Mouse (Mus musculus) stomach, postnatal 0 days (tissue): ENCODE measurements at regions not wholly inside any gene's neighbourhood (a gene's known extent, or its start where the extent isn't known, plus 50 kb on each side); places are given as distances from the start of the nearest gene placed in this dataset.

Experiments
- ATAC-seq: fragments of 200-750 bp; cut with Nextera tagmentation; 2 replicates; pipeline ENCODE4 v1.8.0; 2017; ENCODE audit not compliant: low FRiP score, low TSS enrichment
- DNase-seq: peaks from one replicate; pipeline ENCODE4 v3.0.0-alpha.2; 2016; ENCODE audit warnings: low spot score
- H3K27ac ChIP-seq: fragments of 300-500 bp; sonication (generic); replicated peaks from 2 replicates; pipeline ENCODE4 v1.5.1; 2014; ENCODE audit warnings: mild to moderate bottlenecking, control low read depth
- H3K27me3 ChIP-seq: fragments of 300-500 bp; sonication (generic); 2 replicates; pipeline ENCODE4 v1.6.1; 2014; ENCODE audit warnings: low read length; ENCODE audit not compliant: control insufficient read depth, insufficient read depth
- H3K36me3 ChIP-seq: fragments of 300-500 bp; sonication (generic); 2 replicates; pipeline ENCODE4 v1.6.1; 2014; ENCODE audit warnings: low read length, mixed read lengths; ENCODE audit not compliant: control insufficient read depth, insufficient read depth
- H3K4me1 ChIP-seq: fragments of 300-500 bp; sonication (generic); replicated peaks from 2 replicates; pipeline ENCODE4 v1.6.1; 2014; ENCODE audit warnings: antibody characterized with exemption; ENCODE audit not compliant: control insufficient read depth, insufficient read depth
- H3K4me2 ChIP-seq: fragments of 300-500 bp; sonication (generic); replicated peaks from 2 replicates; pipeline ENCODE4 v1.6.1; 2014; ENCODE audit warnings: low read depth, mild to moderate bottlenecking, control low read depth, moderate library complexity
- H3K4me3 ChIP-seq: fragments of 300-500 bp; sonication (generic); 2 replicates; pipeline ENCODE4 v1.5.1; 2014; ENCODE audit warnings: low read depth, low read length, control low read depth
- H3K9ac ChIP-seq: fragments of 300-500 bp; sonication (generic); 2 replicates; pipeline ENCODE4 v1.6.1; 2014; ENCODE audit warnings: mild to moderate bottlenecking, low read length, control low read depth, mixed read lengths
- H3K9me3 ChIP-seq: fragments of 300-500 bp; sonication (generic); 2 replicates; pipeline ENCODE4 v1.6.1; 2016; ENCODE audit warnings: low read length; ENCODE audit not compliant: control insufficient read depth
- CTCF ChIP-seq: IDR thresholded peaks from 2 replicates; pipeline ENCODE4 v1.5.1; 2016; ENCODE audit warnings: antibody characterized with exemption, low read depth, mild to moderate bottlenecking, moderate library complexity
- EP300 ChIP-seq: optimal IDR thresholded peaks from 2 replicates; pipeline ENCODE3; 2016; ENCODE audit warnings: antibody characterized with exemption
- WGBS: fragments of 180-500 bp; shearing (Covaris S2); extraction: QIAGEN DNeasy Blood & Tissue Kit; methylation state at CpG from one replicate; pipeline ENCODE4 v1.1.7; 2014; 5-methylcytosine and 5-hydroxymethylcytosine counted together

DNA sequence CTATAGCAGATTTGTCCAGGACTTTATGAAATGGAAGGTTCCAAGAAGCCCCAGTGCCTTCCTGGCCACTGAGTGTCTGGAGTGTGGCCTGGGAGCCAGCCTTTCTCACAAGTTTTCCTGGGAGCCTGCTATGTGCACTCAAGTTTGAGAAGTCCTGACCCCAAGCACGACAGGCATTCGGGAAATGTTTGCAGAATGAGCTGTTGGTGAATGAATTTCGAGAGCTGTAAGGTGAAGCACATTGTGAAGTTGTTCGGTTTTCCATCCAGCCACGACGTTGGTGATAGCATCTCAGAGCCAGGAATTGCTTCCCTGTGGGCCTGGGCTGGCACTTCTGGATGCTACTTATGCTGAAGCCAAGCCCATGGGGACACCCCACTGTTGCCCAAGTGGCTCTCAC lies 88.9 kb downstream of the Vegfa start:
- DNase-seq, result no peak
- no peak for TF ChIP-seq CTCF
- no peak for TF ChIP-seq EP300

DNA sequence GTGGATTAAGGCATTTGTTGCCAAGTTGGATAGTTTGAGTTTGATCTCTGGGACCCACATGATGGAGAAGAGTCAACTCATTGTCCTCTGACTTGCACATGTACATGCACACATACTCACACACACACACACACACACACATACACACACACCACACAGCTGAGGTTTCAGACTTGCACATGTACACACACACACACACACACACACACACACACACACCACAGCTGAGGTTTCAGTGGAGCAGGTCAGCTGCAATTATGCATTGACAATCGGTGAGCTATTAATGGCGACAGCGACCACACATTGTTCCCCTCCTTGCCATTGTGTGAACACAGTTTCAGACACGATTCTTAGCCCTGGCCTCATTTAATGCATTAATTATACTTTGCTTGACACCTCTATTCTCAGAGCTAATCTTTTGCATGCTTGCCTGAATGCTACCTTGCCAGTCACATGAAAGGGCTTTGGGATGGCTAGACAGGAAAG lies 90.2 kb downstream of the Vegfa start:
- H3K9ac ChIP-seq, result no peak overlapping the region
- no peak overlapping the region for H3K4me2 ChIP-seq
- no peaks in the 10 kb centered on the region for H3K4me1 ChIP-seq
- no peak overlapping the region for H3K27ac ChIP-seq
- H3K4me3 ChIP-seq, result no peak overlapping the region
- TF ChIP-seq CTCF, result no peak
- no peak for TF ChIP-seq EP300
- WGBS, result 42% methylated on average over 4 of the region's 4 CpGs
- DNase-seq (no peak), ATAC-seq (no peak)
- no peaks in the 10 kb centered on the region for H3K9me3 ChIP-seq
- H3K36me3 ChIP-seq, result no peaks in the 10 kb centered on the region
- no peaks in the 10 kb centered on the region for H3K27me3 ChIP-seq

More for the DNA sequence above, 88.9 kb downstream of the Vegfa start:
- Histone ChIP-seq H3K27ac (no peak overlapping the region), H3K36me3 (no peaks in the 10 kb centered on the region), H3K9me3 (no peaks in the 10 kb centered on the region), H3K4me2 (no peak overlapping the region), H3K9ac (no peak overlapping the region), H3K4me3 (no peak overlapping the region), H3K27me3 (no peaks in the 10 kb centered on the region), H3K4me1 (no peaks in the 10 kb centered on the region)
- WGBS, result 51% methylated on average over 6 of the region's 6 CpGs
- no peak for ATAC-seq

DNA sequence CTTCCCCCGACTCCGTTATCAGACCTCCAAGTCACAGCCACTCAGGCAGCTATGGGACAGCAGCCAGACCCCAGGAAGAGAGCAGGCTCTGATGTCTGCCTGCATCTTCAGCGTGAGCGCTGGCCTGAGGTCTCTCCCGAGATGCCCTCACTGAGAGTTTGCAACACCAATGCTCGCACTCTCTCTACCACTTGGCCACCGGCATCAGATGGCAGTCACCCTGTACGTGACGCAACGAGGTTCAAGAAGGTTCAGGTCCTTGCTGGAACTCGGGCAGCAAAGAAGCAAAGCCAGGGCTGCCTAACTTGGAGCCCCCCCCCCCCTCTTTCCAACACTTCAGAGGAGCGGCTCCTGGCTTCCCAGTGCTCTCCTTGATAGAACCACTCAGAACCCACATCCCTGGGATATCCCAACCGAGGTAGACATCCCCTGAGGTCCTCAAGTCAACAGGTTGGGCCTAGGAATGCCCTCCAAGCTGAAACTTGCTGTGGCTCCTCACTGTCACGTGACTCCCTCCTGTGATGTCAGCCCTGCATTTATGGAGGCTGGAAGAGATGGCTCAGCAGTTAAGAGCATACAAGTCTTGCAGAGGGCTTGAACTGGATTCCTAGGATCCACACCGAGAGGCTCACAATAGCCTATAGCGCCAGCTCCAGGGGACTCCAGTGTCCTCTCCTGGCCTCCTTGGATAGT lies 91.9 kb downstream of the Vegfa start:
- TF ChIP-seq CTCF, result no peak
- TF ChIP-seq EP300, result no peak
- Histone ChIP-seq H3K9ac (no peak overlapping the region), H3K9me3 (no peaks in the 10 kb centered on the region), H3K4me1 (no peaks in the 10 kb centered on the region), H3K27ac (no peak overlapping the region), H3K36me3 (no peaks in the 10 kb centered on the region), H3K27me3 (no peaks in the 10 kb centered on the region), H3K4me3 (no peak overlapping the region), H3K4me2 (no peak overlapping the region)
- 86% methylated on average over 16 of the region's 16 CpGs for WGBS
- ATAC-seq (no peak), DNase-seq (no peak)

DNA sequence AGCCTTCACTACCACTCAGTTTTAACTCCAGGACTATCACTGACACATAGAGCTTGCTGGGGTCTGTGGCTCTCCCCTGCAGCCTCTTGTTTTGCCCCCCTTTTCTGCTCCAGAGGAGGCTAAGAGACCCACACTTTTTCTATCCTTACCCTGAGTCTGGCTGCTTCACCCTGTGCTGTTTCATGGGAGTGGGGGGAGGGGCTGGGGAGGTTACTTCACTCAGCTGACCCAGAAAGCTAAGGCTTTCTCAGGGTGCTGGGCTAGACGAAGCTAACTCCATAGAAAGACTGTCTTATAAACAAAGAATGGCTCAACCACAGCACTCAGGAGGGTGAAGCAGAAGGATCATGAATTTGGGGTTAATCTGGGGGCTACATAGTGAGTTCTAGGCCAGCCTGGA lies 93.9 kb downstream of the Vegfa start:
- DNase-seq (no peak), ATAC-seq (no peak)
- TF ChIP-seq CTCF (no peak), EP300 (no peak)
- Histone ChIP-seq H3K27me3 (no peaks in the 10 kb centered on the region), H3K27ac (no peak overlapping the region), H3K4me1 (no peaks in the 10 kb centered on the region), H3K9ac (no peak overlapping the region), H3K36me3 (no peaks in the 10 kb centered on the region), H3K9me3 (no peaks in the 10 kb centered on the region), H3K4me3 (no peak overlapping the region), H3K4me2 (no peak overlapping the region)
- 44% methylated on average over 1 of the region's 1 CpGs for WGBS

DNA sequence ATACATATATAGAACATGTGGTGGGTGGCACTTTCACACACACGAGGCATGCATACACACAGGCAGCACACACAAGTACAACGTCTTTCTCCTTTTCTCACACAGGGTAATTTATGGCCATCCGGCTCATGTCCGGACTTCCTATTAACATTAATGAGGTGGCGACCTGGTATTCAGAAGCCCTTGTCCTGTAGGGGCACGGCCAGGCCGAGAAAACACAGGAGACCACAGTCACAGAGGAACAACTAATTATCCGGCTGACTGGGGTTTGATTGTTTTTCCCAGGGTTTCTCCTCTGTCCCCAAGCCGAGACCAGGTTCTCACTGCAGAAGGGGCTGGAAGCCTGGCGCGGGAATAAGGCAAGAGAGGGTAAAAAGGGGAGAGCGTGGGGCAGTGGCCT lies 95.6 kb downstream of the Vegfa start:
- Histone ChIP-seq H3K9me3 (no peaks in the 10 kb centered on the region), H3K27ac (no peak overlapping the region), H3K36me3 (no peaks in the 10 kb centered on the region), H3K4me1 (no peaks in the 10 kb centered on the region), H3K9ac (no peak overlapping the region), H3K4me3 (no peak overlapping the region), H3K4me2 (no peak overlapping the region), H3K27me3 (no peaks in the 10 kb centered on the region)
- WGBS, result 66% methylated on average over 12 of the region's 12 CpGs
- TF ChIP-seq EP300, result no peak
- TF ChIP-seq CTCF, result no peak
- ATAC-seq, result no peak
- no peak for DNase-seq

DNA sequence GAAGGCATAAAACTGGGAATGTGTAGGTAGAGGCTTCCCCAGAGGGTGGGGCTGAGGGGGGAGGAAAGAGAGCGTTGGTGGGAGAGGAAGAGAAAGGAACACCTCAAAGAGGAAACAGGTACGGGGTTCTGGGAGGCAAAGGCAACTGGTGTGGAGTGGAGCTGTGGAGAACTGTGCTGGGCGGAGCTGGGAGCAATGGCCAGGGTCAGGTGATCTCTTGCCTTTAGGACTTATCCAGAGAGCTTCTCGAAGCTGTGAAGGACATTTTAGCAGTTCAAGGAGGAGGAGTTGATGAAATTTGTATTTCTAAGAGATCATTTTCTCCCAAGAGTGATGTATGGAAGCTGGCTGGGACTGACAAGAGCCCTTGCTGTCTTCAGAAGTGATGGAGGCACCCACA lies 96.9 kb downstream of the Vegfa start:
- ATAC-seq, result no peak

More for the DNA sequence above, 96.9 kb downstream of the Vegfa start:
- Histone ChIP-seq H3K4me2 (no peak overlapping the region), H3K36me3 (no peaks in the 10 kb centered on the region), H3K4me1 (no peaks in the 10 kb centered on the region), H3K9ac (no peak overlapping the region), H3K27ac (no peak overlapping the region), H3K27me3 (no peaks in the 10 kb centered on the region), H3K9me3 (no peaks in the 10 kb centered on the region), H3K4me3 (no peak overlapping the region)
- no peak for DNase-seq
- no peak for TF ChIP-seq EP300
- no peak for TF ChIP-seq CTCF
- WGBS, result 72% methylated on average over 4 of the region's 4 CpGs
